Mouse (Mus musculus): Measurements from ENCODE around the gene Tradd. TPM values are rescaled to one million over a fixed set of nuclear protein-coding genes. Genes with fewer than 3 reads are reported as not detected.
A peak's percentile ranks its signal among the peaks of the same experiment; 100 is the strongest.

Gene Tradd
- polyA plus RNA-seq, 1 experiment from 2014 or later = 35.5 TPM

DNA sequence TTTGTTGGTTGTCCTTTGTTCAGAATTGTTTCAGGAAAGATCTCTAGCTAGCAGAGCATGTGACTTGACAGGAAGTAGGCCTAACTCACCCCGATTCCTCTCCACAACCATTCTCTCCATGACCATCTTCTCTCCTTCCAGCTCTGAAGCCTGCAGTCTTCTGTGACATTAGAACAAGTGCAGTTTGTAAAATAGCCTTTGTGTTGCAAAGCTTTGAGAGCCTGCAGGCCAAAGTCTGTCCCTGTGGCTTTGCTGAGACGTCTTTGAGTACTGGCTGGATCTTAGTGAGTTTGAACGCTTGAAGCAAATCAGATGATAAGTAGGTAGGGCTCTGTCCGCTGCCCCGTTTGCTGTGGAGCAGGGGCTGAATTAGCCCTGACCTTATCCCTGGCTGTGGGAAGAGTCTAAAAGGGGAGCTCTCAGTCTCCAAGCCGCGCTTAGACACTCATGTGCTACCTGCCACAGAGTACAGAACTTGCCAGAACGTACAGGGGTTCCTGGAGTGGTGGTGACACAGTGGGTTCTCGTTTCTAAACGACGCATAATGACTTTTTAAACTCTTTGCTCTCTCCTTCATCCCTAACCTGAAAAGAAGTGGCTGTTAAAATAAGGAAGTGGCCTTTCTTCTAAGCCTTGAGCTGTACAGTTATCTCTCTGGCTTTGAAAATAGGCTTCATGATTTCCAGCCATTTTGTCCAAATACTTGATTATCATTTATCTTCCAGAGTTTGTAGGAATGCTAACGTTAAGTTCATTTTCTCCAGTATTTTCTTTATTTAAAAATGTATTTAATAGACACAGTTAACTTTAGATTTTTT lies 32.7 kb downstream of the Tradd start:
- no peak for ATAC-seq
- TF ChIP-seq EP300 (IDR thresholded peaks at IDR 0.05) = no peak
- no peak for TF ChIP-seq CTCF (IDR thresholded peaks at IDR 0.05)

GRCm38 (mm10) chr8:105225917-105226316 lies 38.5 kb downstream of the Tradd start:
- TF ChIP-seq CTCF (IDR thresholded peaks at IDR 0.05) (no peak), EP300 (IDR thresholded peaks at IDR 0.05) (peak; percentile 94)
- WGBS = 6% methylated on average over 6 of the region's 6 CpGs
- DNase-seq (ENCODE audit: low spot score) (peak; percentile 97), ATAC-seq (peak; percentile 79)
- no peaks in the 10 kb centered on the region for H3K4me1 ChIP-seq (ENCODE audit: insufficient read depth, low read depth, low read length)
- peak overlapping the region; percentile 73 for H3K4me2 ChIP-seq (replicated peaks; ENCODE audit: low read depth, low read length)
- H3K9me3 ChIP-seq (ENCODE audit: low read length) = no peaks in the 10 kb centered on the region
- H3K9ac ChIP-seq (replicated peaks; ENCODE audit: low read depth) = peak overlapping the region; percentile 94; the same call in 1 of the 2 replicates
- H3K27me3 ChIP-seq (replicated peaks; ENCODE audit: insufficient read depth, low read length) = no peaks in the 10 kb centered on the region
- H3K36me3 ChIP-seq (ENCODE audit: insufficient read depth, low read length) = no peaks in the 10 kb centered on the region
- peak overlapping the region; percentile 99 for H3K27ac ChIP-seq (ENCODE audit: low read length)
- H3K4me3 ChIP-seq (ENCODE audit: low read depth, low read length) = peak overlapping the region; percentile 85

More for the DNA sequence above, 32.7 kb downstream of the Tradd start:
- WGBS = 56% methylated on average over 12 of the region's 12 CpGs
- Histone ChIP-seq H3K27me3 (replicated peaks; ENCODE audit: insufficient read depth, low read length) (no peaks in the 10 kb centered on the region), H3K9me3 (ENCODE audit: low read length) (no peaks in the 10 kb centered on the region), H3K4me1 (ENCODE audit: insufficient read depth, low read depth, low read length) (peaks cover 3% of the 10 kb centered on the region; the same call in 1 of the 2 replicates), H3K27ac (ENCODE audit: low read length) (no peak overlapping the region), H3K9ac (replicated peaks; ENCODE audit: low read depth) (no peak overlapping the region), H3K4me3 (ENCODE audit: low read depth, low read length) (no peak overlapping the region), H3K4me2 (replicated peaks; ENCODE audit: low read depth, low read length) (no peak overlapping the region; the same call in 1 of the 2 replicates), H3K36me3 (ENCODE audit: insufficient read depth, low read length) (peaks cover 16% of the 10 kb centered on the region; the same call in 1 of the 2 replicates)
- no peak for DNase-seq (ENCODE audit: low spot score)

GRCm38 (mm10) chr8:105225272-105225593 lies 39.2 kb downstream of the Tradd start:
- peak overlapping the region; percentile 99 for H3K27ac ChIP-seq (ENCODE audit: low read length)
- ATAC-seq = no peak

DNA sequence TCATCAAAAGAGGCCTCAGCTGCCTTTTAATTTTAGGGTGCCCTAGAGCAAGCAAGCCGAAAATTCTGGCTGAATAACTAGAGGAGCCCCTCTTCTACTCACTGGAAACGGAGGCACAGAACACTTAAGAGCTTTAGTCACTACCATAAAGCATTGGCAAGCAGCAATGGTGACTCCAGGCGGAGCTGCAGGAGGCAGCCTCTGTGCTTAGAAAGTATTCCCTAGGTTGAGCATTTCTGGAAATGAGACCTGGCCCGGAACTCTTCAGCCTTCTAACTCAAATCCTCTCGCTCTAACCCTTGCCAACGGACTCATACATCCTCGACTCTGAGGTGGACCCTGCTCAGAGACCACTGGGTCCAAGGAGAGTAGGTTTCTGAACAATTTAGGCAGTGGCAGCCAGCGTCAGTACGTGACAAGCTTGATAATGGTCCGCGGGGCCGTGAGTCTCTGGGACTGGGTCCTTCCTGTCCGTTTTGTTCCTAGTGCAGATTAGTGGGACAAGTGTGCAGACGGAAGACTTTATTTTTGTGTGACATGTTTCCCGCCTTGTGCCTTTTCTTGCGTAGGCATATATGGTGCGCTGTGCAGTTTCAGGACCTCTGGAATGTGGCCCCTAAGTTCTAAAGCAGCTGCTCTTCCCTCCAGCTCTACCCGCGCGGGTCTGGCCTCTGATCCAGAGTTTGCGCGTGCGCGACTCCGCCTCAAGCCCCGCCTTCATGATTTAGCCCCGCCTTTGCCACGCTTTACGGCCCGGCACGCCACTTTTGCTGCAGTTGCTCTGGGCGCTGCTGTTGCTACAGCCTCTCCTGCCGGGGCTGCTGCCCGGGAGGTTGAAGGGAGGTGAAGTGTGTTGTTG lies 39.8 kb downstream of the Tradd start, which contains the start of gene D230025D16Rik:
D230025D16Rik (plus strand) TSS at position 733 of the 859 bp plus-strand sequence.
- H3K27me3 ChIP-seq (replicated peaks; ENCODE audit: insufficient read depth, low read length) = no peaks in the 10 kb centered on the region
- peak within 1 kb of the TSS; percentile 85 for H3K4me3 ChIP-seq (ENCODE audit: low read depth, low read length)
- DNase-seq (ENCODE audit: low spot score) = peak; percentile 97
- WGBS = 5% methylated on average over 34 of the region's 34 CpGs
- no peaks in the 10 kb centered on the region for H3K4me1 ChIP-seq (ENCODE audit: insufficient read depth, low read depth, low read length)
- peak within 1 kb of the TSS; percentile 99 for H3K27ac ChIP-seq (ENCODE audit: low read length)
- peak within 1 kb of the TSS; percentile 94 for H3K9ac ChIP-seq (replicated peaks; ENCODE audit: low read depth)
- peak within 1 kb of the TSS; percentile 73 for H3K4me2 ChIP-seq (replicated peaks; ENCODE audit: low read depth, low read length)
- peak; percentile 89 for ATAC-seq
- no peaks in the 10 kb centered on the region for H3K9me3 ChIP-seq (ENCODE audit: low read length)
- H3K36me3 ChIP-seq (ENCODE audit: insufficient read depth, low read length) = no peaks in the 10 kb centered on the region
- peak; percentile 17; the same call in 1 of the 2 replicates for TF ChIP-seq CTCF (IDR thresholded peaks at IDR 0.05)
- TF ChIP-seq EP300 (IDR thresholded peaks at IDR 0.05) = no peak

More at GRCm38 (mm10) chr8:105225272-105225593, 39.2 kb downstream of the Tradd start:
- Histone ChIP-seq H3K4me1 (ENCODE audit: insufficient read depth, low read depth, low read length) (no peaks in the 10 kb centered on the region), H3K9me3 (ENCODE audit: low read length) (no peaks in the 10 kb centered on the region), H3K36me3 (ENCODE audit: insufficient read depth, low read length) (no peaks in the 10 kb centered on the region), H3K27me3 (replicated peaks; ENCODE audit: insufficient read depth, low read length) (no peaks in the 10 kb centered on the region), H3K4me2 (replicated peaks; ENCODE audit: low read depth, low read length) (peak overlapping the region; percentile 73), H3K4me3 (ENCODE audit: low read depth, low read length) (peak overlapping the region; percentile 85), H3K9ac (replicated peaks; ENCODE audit: low read depth) (peak overlapping the region; percentile 94)
- DNase-seq (ENCODE audit: low spot score) = no peak
- TF ChIP-seq CTCF (IDR thresholded peaks at IDR 0.05) (no peak), EP300 (IDR thresholded peaks at IDR 0.05) (no peak)
- 0% methylated on average over 20 of the region's 27 CpGs for WGBS

GRCm38 (mm10) chr8:105223850-105224249 lies 40.6 kb downstream of the Tradd start:
- ATAC-seq = no peak
- Histone ChIP-seq H3K9me3 (ENCODE audit: low read length) (no peaks in the 10 kb centered on the region), H3K27ac (ENCODE audit: low read length) (0 out of 2 replicates have a peak overlapping the region, but pooled peaks have one; percentile 99)

More at GRCm38 (mm10) chr8:105223850-105224249, 40.6 kb downstream of the Tradd start:
- no peak overlapping the region for H3K4me3 ChIP-seq (ENCODE audit: low read depth, low read length)
- no peaks in the 10 kb centered on the region for H3K4me1 ChIP-seq (ENCODE audit: insufficient read depth, low read depth, low read length)
- TF ChIP-seq CTCF (IDR thresholded peaks at IDR 0.05) (no peak), EP300 (IDR thresholded peaks at IDR 0.05) (no peak)
- no peaks in the 10 kb centered on the region for H3K36me3 ChIP-seq (ENCODE audit: insufficient read depth, low read length)
- WGBS = 74% methylated on average over 7 of the region's 7 CpGs
- no peak overlapping the region for H3K4me2 ChIP-seq (replicated peaks; ENCODE audit: low read depth, low read length)
- no peak for DNase-seq (ENCODE audit: low spot score)
- H3K9ac ChIP-seq (replicated peaks; ENCODE audit: low read depth) = no peak overlapping the region
- H3K27me3 ChIP-seq (replicated peaks; ENCODE audit: insufficient read depth, low read length) = no peaks in the 10 kb centered on the region

Data from lung, postnatal 0 days (tissue).